Mouse (Mus musculus): ENCODE measurements around the gene Bag5. TPM values are rescaled to one million over a fixed set of nuclear protein-coding genes. Genes with fewer than 3 reads are reported as not detected.

Bag5 gene
- total RNA-seq (2014; fragmentation: Nextera tagmentation): 28.0 and 32.0 TPM in 2 replicates
- 33.3 and 41.2 TPM in 2 replicates for total RNA-seq (2017)

GRCm38 (mm10) chr12:111713004-111713651 lies at the start of gene Bag5, which contains the start of gene Apopt1:
Gene Bag5 (minus strand): TSS chr12:111713257.
Gene Apopt1 (plus strand): TSS chr12:111713261.
- peak; percentile 97 for ATAC-seq (replicated peaks; ENCODE audit: poor library complexity, severe bottlenecking)

- peak; percentile 40 for ATAC-seq (replicated peaks; ENCODE audit: poor library complexity, severe bottlenecking)
Measured at GRCm38 (mm10) chr12:111760306-111760908, 47.4 kb upstream of the Bag5 start.

GRCm38 (mm10) chr12:111759176-111760061 lies 46.4 kb upstream of the Bag5 start:
- ATAC-seq (replicated peaks; ENCODE audit: poor library complexity, severe bottlenecking): peak; percentile 20; the same call in 1 of the 2 replicates

GRCm38 (mm10) chr12:111758381-111759175 lies 45.5 kb upstream of the Bag5 start, which contains the start of gene Klc1:
Gene Klc1 (plus strand): TSS chr12:111758849.
- ATAC-seq (replicated peaks; ENCODE audit: poor library complexity, severe bottlenecking): peak; percentile 46

GRCm38 (mm10) chr12:111757561-111758325 lies 44.7 kb upstream of the Bag5 start:
- no peak for ATAC-seq (replicated peaks; ENCODE audit: poor library complexity, severe bottlenecking)

GRCm38 (mm10) chr12:111756698-111757082 lies 43.6 kb upstream of the Bag5 start:
- ATAC-seq (replicated peaks; ENCODE audit: poor library complexity, severe bottlenecking): no peak

GRCm38 (mm10) chr12:111756082-111756697 lies 43.1 kb upstream of the Bag5 start:
- ATAC-seq (replicated peaks; ENCODE audit: poor library complexity, severe bottlenecking): no peak

- no peak for ATAC-seq (replicated peaks; ENCODE audit: poor library complexity, severe bottlenecking)
Measured at GRCm38 (mm10) chr12:111755231-111755630, 42.2 kb upstream of the Bag5 start.

GRCm38 (mm10) chr12:111754710-111755109 lies 41.7 kb upstream of the Bag5 start:
- no peak for ATAC-seq (replicated peaks; ENCODE audit: poor library complexity, severe bottlenecking)

- no peak for ATAC-seq (replicated peaks; ENCODE audit: poor library complexity, severe bottlenecking)
Measured at GRCm38 (mm10) chr12:111753347-111753746, 40.3 kb upstream of the Bag5 start.

GRCm38 (mm10) chr12:111752491-111752890 lies 39.4 kb upstream of the Bag5 start:
- ATAC-seq (replicated peaks; ENCODE audit: poor library complexity, severe bottlenecking): no peak

- ATAC-seq (replicated peaks; ENCODE audit: poor library complexity, severe bottlenecking): no peak
Measured at GRCm38 (mm10) chr12:111750739-111751138, 37.7 kb upstream of the Bag5 start.

GRCm38 (mm10) chr12:111747421-111747820 lies 34.4 kb upstream of the Bag5 start:
- no peak for ATAC-seq (replicated peaks; ENCODE audit: poor library complexity, severe bottlenecking)

GRCm38 (mm10) chr12:111746091-111746490 lies 33.0 kb upstream of the Bag5 start:
- peak; percentile 34 for ATAC-seq (replicated peaks; ENCODE audit: poor library complexity, severe bottlenecking)

GRCm38 (mm10) chr12:111745274-111745673 lies 32.2 kb upstream of the Bag5 start:
- ATAC-seq (replicated peaks; ENCODE audit: poor library complexity, severe bottlenecking): no peak

GRCm38 (mm10) chr12:111743981-111744423 lies 30.9 kb upstream of the Bag5 start:
- ATAC-seq (replicated peaks; ENCODE audit: poor library complexity, severe bottlenecking): peak; percentile 93

- no peak for ATAC-seq (replicated peaks; ENCODE audit: poor library complexity, severe bottlenecking)
Measured at GRCm38 (mm10) chr12:111743419-111743818, 30.4 kb upstream of the Bag5 start.

- no peak for ATAC-seq (replicated peaks; ENCODE audit: poor library complexity, severe bottlenecking)
Measured at GRCm38 (mm10) chr12:111741338-111741737, 28.3 kb upstream of the Bag5 start.

GRCm38 (mm10) chr12:111738754-111739153 lies 25.7 kb upstream of the Bag5 start:
- peak; percentile 78 for ATAC-seq (replicated peaks; ENCODE audit: poor library complexity, severe bottlenecking)

Measured in granulocyte monocyte progenitor cell, adult 5-6 weeks (primary cell).